Mouse (Mus musculus) heart, adult 18-20 months (tissue): ENCODE data around the gene Blmh. TPM values are rescaled to one million over a fixed set of nuclear protein-coding genes. Genes with fewer than 3 reads are reported as not detected.

ENCODE experiments used
- DNase-seq, 2 experiments: peaks; one replicate each; pipeline ENCODE4 v3.0.0; 2021 to 2022; ENCODE audit warnings: mixed read lengths in 1 of 2
- total RNA-seq, 2 experiments: library from RNA; stranded (reverse); gene quantifications; 2 replicates each; pipeline ENCODE4 v1.2.3; 2021

Gene Blmh
- total RNA-seq, 2 experiments from 2014 or later, result 26.3 to 30.1 TPM

DNA sequence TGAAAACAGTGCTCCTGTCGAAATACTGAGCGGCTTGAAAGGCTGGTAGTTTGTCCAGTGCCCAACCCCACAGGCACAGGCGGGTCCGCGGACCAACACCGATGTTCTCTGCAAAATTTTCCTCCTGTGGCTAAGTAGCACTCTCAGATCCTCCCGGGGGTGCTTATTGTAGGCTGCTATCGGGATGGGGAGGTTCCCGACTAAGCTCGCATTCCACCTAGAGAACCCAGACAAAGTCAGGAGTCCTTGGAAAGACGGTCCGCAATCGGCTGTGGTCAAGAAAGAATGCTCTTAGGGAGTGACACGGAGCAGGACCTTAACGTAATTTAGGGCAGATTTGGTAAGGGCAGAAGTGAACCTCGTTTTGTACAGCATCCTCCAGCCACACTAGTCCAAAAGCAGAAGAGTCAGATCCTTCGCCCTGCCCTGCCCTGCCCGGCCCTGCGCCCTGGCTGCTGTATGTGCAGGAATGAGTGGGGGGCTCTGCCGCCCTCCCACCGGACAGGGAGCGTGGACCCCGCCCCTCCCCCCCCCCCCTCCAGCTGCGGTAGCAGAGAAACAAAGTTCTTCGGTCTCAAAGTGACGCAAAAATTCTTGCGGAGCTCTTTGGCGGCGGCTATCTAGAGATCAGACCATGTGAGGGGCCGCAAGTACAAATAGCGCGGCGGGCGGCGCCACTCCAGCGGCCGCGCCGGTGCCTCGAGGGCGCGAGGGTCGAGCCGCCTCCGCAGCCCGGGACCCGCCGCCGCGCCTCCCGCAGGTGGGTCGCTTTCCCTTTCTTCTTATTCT, 73.5 kb downstream of the Blmh start, which contains the start of gene Slc6a4:
Slc6a4 (plus strand) TSS at position 688 of the 789 bp plus-strand sequence.
- DNase-seq, result peak in 1 of 2 experiments; percentile 31

DNA sequence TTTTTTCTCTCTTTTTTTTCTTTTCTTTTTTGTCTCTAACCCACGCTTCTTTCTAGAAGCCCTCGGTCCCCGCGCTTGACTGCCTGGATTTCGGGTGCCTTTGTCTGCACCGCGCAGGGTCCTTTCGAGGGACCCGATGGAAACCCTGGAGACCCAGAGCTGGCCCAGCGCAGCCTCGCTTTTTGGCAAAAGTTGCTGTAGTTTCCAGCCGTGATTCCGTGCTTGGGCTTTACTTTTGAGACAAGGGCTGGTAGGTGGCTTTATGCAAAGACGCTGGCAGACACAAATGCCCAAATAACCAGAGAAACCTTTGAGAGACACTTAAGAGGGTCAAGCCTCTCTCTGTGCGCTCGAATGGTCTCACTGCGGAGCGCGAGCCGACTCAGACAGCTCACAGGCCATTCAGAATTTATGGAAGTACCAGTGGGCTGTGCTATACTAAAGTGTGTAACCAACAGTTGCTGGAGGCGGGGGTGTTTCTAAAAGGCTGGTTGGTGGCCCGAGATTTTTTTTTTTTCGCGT, 74.2 kb downstream of the Blmh start:
- peak in 1 of 2 experiments; percentile 14 for DNase-seq

DNA sequence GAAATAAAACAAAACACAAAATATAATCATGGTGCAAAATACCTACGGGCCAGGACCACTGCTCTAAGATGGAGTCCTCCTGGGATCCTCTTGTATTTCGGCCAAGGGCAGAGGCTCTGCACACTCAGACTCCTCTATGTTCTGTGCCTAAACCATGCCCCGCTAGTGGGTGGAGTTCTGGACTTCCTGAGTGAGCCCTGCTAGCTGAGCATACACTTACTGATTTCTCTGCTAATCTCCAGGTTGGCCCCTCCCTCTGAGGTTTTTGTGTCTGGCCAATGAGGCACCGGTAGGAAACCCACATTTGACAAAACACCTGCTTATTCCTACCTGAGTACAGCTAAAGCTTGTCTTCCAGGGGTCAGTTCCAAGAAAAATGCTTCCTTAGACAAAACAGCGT, 76.1 kb downstream of the Blmh start:
- DNase-seq, result no peak

DNA sequence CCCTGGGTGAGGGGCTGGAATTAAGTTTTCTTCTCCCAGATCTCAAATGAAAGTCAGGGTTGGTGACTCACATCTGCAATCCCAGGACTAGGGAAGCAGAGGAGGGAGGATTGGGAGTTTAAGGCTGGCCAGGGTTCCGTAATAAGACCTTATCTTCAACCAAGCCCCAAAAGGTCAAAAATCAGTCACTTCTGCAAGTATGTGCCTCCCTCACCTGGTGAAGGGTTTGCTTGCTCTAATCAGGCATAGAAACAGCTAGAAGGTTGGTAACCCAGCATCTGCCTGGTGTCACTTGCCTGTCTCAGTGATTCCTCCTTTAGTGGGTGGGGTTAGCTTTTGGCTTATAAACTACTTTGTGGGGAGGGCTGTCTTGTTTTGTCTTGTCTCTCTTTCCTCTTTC, 77.8 kb downstream of the Blmh start:
- DNase-seq, result no peak

DNA sequence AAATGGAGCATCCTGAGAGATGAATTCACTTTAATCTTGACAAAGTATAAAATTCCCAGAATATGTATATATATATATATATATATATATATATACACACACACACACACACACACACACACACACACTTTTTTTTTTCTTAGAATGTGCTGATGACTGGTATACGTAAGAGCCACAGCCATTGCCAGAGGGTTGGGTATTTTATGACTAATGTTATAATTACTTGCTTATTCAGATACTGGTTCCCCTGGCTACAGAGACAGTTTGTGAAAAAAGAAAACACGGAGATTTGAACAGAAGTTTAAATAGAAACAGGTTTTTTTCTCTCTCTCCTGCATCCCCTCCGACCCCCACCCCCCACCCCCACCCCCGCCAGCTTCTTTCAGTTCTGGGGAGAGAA, 81.3 kb downstream of the Blmh start:
- DNase-seq, result no peak

DNA sequence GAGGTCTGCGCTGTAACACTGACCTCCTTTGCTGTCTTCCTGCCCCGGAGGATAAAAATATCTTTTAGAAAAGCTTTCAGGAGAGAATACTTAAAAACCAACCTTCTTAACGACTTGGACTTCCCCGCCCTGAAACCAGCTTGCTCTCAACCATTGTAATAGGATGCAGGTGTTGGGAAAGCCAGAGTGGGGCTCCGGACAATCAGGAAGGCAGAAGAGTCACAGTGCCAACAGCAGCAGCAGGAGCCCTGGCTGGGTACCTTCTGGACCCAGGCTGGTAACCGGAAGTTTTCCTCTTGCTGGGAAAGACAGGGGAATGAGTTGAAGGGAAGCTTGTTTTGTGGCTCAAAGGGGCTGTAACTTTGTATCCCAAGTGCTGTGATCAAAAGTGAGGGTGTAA, 82.0 kb downstream of the Blmh start:
- DNase-seq, result no peak

DNA sequence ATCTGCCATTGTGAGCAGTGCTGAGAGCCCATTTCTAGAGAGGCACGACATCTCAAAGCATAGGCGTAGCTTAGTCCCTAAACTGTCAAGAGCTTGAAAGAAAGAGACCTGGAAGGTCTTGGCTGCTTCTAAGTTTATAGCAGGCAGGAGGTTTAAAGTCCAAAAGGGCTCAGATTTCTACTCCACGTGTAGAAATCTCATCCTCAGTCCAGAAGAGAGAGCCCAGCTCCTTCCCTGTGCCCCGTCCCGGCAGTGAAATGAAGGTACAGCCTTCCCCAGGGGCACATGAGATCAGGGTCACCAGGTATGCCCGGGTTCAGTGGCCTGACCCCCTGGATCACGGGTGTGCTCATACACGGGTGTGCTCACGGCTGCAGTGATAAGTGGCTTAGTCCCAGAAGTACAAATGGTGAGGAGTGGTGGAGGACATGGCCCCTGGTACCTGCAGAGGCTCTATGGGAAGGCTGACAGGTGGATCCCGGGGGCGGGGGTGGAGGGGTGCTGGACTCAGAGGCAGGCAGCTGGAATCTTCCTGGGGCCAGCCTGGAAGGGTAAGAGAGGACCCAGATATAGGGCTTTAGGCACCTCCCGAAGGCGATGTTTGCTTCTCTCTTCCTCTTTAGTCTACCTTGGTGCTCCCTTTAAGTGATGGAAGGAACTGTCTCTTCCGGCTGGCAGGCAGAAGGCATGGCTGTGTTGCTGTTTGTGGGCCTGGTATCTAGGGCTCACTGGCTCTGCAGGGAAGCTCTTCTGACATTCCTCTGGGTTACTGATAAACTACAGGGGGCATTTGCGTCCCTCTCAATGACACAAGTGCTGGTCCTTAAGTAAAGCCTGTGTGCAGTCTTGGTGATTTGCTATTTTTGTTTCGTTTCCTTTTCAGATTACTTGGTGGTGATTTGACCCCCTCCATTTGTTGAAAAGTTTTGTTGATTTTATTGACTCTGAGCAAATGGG, 84.7 kb downstream of the Blmh start:
- DNase-seq, result no peak

DNA sequence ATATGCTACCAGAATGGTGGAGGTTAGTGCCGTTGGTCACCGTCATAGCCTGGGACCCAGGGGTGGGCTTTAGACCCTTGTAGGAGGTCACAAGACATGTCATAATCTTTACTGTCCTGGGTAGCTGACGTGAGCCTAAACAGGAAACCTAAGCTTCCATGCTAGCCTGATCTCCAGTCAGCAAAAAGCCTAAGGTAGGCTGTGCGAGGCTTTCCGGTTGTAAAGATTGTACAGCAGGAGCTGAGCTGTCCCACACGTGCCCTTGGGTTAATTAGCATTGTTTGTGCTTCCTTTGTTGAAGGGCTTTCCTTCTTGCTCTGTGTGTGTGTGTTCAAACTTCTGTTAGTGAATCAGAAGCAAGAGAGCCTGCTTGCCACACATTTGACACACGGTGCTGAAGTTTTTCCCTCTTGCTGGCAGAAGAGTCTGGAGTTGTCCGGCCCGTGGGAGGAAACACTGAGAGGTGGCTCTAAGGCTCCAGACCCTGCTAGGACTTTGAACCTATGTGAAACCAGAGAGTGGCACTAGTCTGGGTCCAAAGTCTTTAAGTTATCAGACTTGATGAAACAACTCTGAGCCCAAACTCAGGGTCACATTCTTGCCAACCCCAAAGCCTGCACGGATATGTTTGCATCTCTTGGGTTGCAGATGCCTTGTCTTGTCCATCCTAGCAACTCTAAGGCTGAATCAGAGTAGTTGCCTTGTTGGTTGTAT, 86.3 kb downstream of the Blmh start:
- DNase-seq, result no peak

DNA sequence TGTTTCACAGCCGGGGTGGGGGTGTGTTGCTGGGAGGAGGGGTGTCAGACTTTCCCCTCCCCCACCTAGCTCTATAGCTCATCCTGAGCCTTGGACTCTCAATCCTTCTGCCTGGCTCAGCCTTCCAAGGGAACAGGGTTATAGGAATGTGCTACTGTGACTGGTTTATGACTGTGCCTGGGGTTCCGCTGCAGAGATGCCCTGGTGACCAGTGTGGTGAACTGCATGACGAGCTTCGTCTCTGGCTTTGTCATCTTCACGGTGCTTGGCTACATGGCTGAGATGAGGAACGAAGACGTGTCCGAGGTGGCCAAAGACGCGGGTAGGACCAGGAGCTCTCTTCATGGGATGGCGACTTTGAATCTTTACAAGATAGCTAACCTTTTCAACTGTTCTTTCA, 93.4 kb downstream of the Blmh start:
- DNase-seq, result no peak

DNA sequence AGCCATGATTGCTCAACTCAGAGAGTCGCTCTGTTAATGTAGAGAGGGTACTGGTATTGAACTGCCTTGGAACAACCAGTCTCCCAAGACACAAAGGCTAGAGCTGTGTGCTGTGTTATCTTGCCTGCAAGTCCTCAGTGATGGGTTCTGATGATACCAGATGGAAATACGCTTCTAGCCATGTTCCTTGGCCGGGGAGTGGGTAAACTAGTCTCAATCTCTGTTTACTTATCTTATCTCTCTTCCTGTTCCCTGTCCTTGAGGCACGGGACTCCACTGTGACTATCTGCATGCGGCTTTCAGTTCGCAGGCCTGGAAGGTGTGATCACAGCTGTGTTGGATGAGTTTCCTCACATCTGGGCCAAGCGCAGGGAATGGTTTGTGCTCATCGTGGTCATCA, 94.9 kb downstream of the Blmh start:
- DNase-seq, result no peak

DNA sequence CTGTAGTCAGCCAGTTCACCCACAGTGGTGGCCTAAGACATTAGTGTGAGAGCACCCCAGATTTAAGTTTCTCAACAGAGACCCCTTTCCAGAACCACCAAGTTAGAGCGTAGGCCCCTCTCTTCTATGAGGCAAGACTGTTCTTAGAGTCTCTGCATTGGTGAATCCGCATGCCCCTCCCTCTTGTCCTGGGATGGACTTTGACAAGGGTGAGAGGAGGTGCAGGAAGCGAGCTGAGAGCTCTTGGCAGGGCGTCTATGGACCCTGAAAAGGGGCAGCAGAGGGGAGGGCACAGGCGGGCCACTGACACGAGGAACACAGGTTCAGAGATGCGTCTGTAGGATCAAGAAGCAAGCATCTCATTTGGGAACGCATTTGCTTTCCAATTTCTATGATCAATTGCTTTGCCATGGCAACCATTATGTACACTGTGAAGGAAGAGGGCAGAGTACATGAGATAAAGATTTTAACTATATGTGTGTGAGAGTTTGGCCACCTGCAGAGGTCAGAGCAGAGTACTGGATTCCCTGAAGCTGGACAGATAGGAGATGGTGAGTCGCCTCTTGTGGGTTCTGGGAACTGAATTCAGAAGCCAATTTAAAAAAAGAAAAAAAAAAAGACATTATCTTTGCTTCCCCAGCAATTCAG, 97.3 kb downstream of the Blmh start:
- no peak for DNase-seq

DNA sequence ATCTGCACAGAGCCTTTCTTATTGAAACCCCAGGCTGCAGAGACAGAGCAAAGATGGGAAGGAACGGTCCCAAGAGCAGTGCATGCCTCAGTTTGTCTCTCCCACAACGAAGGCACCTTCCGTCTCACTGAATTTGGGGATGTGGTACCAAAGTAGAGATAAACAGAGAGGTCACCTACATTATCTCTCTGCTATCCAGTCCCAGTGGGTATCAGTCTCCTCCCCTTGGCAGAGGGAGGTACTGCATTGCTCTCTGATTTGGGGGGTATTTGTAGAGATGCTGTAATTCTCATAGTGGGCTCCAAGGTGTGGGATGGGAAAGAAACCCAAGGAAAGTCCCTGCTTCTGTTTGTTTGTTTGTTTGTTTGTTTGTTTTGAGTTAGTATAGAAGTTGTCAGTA, 102.0 kb downstream of the Blmh start:
- DNase-seq, result no peak

DNA sequence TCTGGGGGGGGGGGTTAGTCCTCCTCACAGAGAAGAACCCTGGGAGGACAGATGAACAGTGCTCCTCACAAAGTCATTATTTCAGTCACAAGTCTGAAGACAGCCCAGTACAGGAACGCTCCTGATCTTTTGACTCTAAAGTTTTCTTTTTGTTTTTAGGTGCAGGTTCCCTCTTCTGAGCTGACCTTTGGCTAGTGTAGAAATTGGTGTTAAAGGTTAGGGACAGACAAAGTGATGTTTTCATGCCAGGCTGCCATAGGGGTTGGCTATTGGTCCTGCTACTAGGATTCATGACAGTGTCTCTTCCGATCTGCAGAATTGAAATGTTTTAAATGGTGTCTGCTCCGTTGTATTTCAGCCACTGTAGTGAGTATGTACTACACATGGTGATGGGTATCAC, 103.5 kb downstream of the Blmh start:
- no peak for DNase-seq

DNA sequence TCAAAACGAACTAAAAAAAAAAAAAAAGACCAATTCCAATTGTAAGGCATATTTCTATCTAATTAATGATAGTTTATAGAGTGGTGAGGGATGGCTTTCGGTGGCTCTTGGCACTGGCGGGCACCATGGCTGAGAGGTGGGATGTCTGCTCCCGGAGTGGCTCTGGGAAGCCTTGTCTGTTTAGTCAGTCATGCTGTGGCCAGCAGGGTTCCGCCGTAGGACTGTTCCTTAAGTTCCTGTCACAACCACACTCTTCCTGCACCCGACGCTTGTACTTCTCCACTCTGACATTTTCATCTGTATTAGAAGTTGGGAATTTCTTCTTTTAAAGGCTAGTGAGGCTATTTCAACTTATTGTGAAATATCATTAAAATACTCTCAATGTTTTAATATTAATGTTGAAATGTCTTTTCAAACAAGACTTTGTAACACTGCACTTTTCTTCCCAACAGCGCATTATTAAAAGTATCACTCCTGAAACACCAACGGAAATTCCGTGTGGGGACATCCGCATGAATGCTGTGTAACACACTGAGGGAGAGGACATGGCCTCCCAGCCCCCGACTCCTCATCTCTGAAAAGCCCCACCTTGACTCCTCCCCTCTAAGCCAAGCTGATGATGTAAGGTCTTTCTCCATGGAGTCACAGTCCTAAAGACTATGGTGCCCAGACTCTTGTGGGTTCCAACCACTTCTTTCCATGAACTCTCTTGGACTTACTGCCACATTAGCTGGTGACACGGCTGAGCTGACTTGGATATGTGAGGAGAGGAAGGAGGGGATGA, 106.7 kb downstream of the Blmh start:
- no peak for DNase-seq

Other genes with a start within 250 kb of the Blmh start
- gene Trarg1, start 245.0 kb upstream of the Blmh start, total RNA-seq, result 1 to 10 TPM; 4.0 to 7.0 TPM
- 10 to 100 TPM; 26.3 to 28.6 TPM for gene Gosr1, start 161.2 kb upstream of the Blmh start, total RNA-seq
- 10 to 100 TPM; 35.0 to 38.6 TPM for gene Cpd, start 77.8 kb upstream of the Blmh start, total RNA-seq
- under 1 TPM in 1 of 2 experiments, not detected in 1; 0.28 TPM for gene Tmigd1, start 22.6 kb upstream of the Blmh start, total RNA-seq
- gene Slc6a4, start 73.8 kb downstream of the Blmh start, total RNA-seq, result under 1 TPM; 0.50 to 0.64 TPM
- gene Nsrp1, start 153.6 kb downstream of the Blmh start, total RNA-seq, result 1 to 10 TPM; 9.8 to 10.0 TPM